ENCODE assay signal across 15 mouse cellular contexts in the genomic region with DNA sequence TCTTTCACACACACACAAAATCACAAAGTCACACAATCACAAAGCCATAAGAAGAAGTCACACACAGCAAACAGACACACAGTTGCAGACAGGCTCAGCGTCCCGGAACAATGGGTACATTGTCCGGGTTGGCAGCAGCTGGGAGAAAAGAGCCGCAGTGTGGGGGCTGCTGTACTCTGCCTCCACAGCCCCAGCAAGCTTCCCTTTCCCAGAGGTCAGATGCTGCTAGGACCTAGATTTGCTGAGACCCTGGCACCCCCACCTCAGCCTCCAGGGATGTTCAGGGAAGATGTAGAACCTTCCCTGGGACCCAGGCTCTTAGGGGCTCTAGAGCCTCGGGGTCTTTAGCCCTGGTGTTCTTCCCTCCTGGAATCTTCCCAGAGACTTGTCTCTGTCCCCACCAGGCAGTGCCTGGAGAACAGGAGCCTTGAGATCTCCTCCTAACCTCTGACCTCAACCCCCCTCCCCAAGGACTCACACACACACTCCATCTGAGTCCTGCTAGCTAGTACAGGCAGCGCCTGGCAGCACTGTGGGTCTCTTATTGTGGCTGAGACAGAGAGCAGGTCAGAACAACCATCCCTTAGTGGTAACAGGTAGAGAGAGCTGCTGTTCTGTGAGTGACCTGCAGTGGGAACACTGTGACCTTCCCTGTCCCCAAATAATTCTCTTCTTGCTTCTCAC. TPM values are rescaled to one million over a fixed set of nuclear protein-coding genes. Genes with fewer than 3 reads are reported as not detected.
DNase-seq lines count a peak whose midpoint lies in the region; ATAC-seq and TF ChIP-seq lines count a peak whose summit lies in the region.
"Had no signal": no experiment of that assay in that cellular context is flagged by ENCODE, and none has a peak within 500 bp of the region (broad histone marks: within the 10 kb centered on the region; RNA-seq: fewer than 3 reads in every experiment).

No protein-coding gene starts in this region.

- no peak for TF ChIP-seq POLR2A in brain, embryonic 14.5 days (IDR thresholded peaks at IDR 0.05; ENCODE audit: borderline replicate concordance, extremely low read depth, insufficient read depth, insufficient read length, poor library complexity, severe bottlenecking)
- no peak for TF ChIP-seq POLR2A in kidney, adult 2 months (IDR thresholded peaks at IDR 0.05; ENCODE audit: low read depth, low read length)

- no peak for ATAC-seq in hindbrain, embryonic 11.5 days (ENCODE audit: low FRiP score)
- ATAC-seq in midbrain, embryonic 16.5 days = no peak

- 23% methylated on average over 6 of the region's 6 CpGs for WGBS in hindbrain, embryonic 11.5 days
- WGBS in midbrain, embryonic 16.5 days = 15% methylated on average over 6 of the region's 6 CpGs
- 70% methylated on average over 6 of the region's 6 CpGs for WGBS in kidney, adult 2 months

- H3K4me3 ChIP-seq in hindbrain, embryonic 11.5 days (ENCODE audit: low read depth, low read length) = no peak overlapping the region
- H3K4me3 ChIP-seq in midbrain, embryonic 16.5 days (ENCODE audit: low read depth, low read length) = no peak overlapping the region
- no peak overlapping the region for H3K4me3 ChIP-seq in kidney, adult 2 months (ENCODE audit: insufficient read depth, low read depth, low read length)

- H3K9me3 ChIP-seq in hindbrain, embryonic 11.5 days (ENCODE audit: control insufficient read depth, low read length) = no peaks in the 10 kb centered on the region
- H3K9me3 ChIP-seq in midbrain, embryonic 16.5 days (replicated peaks; ENCODE audit: control insufficient read depth, low read length, poor library complexity, severe bottlenecking) = no peaks in the 10 kb centered on the region

- DNase-seq in heart, adult 11 months = peak; percentile 87
- DNase-seq in heart, postnatal 10 days = no peak
- DNase-seq in brain, embryonic 14.5 days (ENCODE audit: low read depth) = peak; percentile 53
- peak; percentile 62 for DNase-seq in hindbrain, embryonic 11.5 days (ENCODE audit: low spot score)
- DNase-seq in thymus, postnatal 36 days = no peak
- DNase-seq in kidney, adult 2 months = no peak
- DNase-seq in frontal cortex, postnatal 25 days (ENCODE audit: low spot score in 2 of 2) = no peak
- DNase-seq: gastrocnemius, postnatal 14 days; right cerebral cortex, postnatal 14 days had no signal

- intact Hi-C loops in heart, postnatal 10 days (cut with DNase I) = no loop called here

- no peak for TF ChIP-seq CTCF in brain, embryonic 14.5 days (IDR thresholded peaks at IDR 0.05; ENCODE audit: borderline replicate concordance, extremely low read depth, insufficient read depth, insufficient read length)
- TF ChIP-seq CTCF in kidney, adult 2 months (conservative IDR thresholded peaks at IDR 0.05; ENCODE audit: insufficient read depth, insufficient read length, low read depth, low read length) = no peak

- H3K36me3 ChIP-seq in hindbrain, embryonic 11.5 days (ENCODE audit: control insufficient read depth, insufficient read depth, low read length) = peaks cover 2% of the 10 kb centered on the region; the same call in 1 of the 2 replicates
- H3K36me3 ChIP-seq in midbrain, embryonic 16.5 days (ENCODE audit: control insufficient read depth, insufficient read depth, low read length) = peaks cover 2% of the 10 kb centered on the region
- H3K36me3 ChIP-seq in kidney, adult 2 months (ENCODE audit: control insufficient read depth, insufficient read depth, low read length) = no peaks in the 10 kb centered on the region

- H3K27ac ChIP-seq in hindbrain, embryonic 11.5 days (ENCODE audit: low read depth, low read length) = peak overlapping the region; percentile 84
- H3K27ac ChIP-seq in midbrain, embryonic 16.5 days (ENCODE audit: low read length) = 0 out of 2 replicates have a peak overlapping the region, but pooled peaks have one; percentile 0
- H3K27ac ChIP-seq in kidney, adult 2 months (ENCODE audit: insufficient read depth, low read depth, low read length) = no peak overlapping the region
- H3K27ac ChIP-seq: stomach, postnatal 0 days had no signal

- H3K9ac ChIP-seq in hindbrain, embryonic 11.5 days (ENCODE audit: low read depth, low read length) = peak overlapping the region; percentile 37; the same call in 1 of the 2 replicates
- H3K9ac ChIP-seq in midbrain, embryonic 16.5 days (ENCODE audit: low read depth, low read length) = no peak overlapping the region
- H3K9ac ChIP-seq: lung, embryonic 14.5 days had no signal

- no peaks in the 10 kb centered on the region for H3K27me3 ChIP-seq in hindbrain, embryonic 11.5 days (ENCODE audit: control insufficient read depth, insufficient read depth, low read length)
- H3K27me3 ChIP-seq in midbrain, embryonic 16.5 days (ENCODE audit: control insufficient read depth, insufficient read depth, low read depth, low read length) = no peaks in the 10 kb centered on the region
- H3K27me3 ChIP-seq in kidney, adult 2 months (replicated peaks; ENCODE audit: control insufficient read depth, insufficient read depth, low read length) = 0 out of 2 replicates have a peak, but pooled peaks cover 2% of the 10 kb centered on the region

- H3K4me2 ChIP-seq in hindbrain, embryonic 11.5 days (replicated peaks; ENCODE audit: low read depth, low read length) = 0 out of 2 replicates have a peak overlapping the region, but pooled peaks have one; percentile 6
- no peak overlapping the region for H3K4me2 ChIP-seq in midbrain, embryonic 16.5 days (ENCODE audit: low read length)
- H3K4me2 ChIP-seq: lung, embryonic 14.5 days had no signal

- H3K4me1 ChIP-seq in hindbrain, embryonic 11.5 days (replicated peaks; ENCODE audit: control insufficient read depth, insufficient read depth, low read length) = peaks cover 14% of the 10 kb centered on the region
- H3K4me1 ChIP-seq in midbrain, embryonic 16.5 days (ENCODE audit: control insufficient read depth, insufficient read depth, low read length) = peaks cover 13% of the 10 kb centered on the region
- H3K4me1 ChIP-seq in kidney, adult 2 months (ENCODE audit: control insufficient read depth, insufficient read depth, low read length) = no peaks in the 10 kb centered on the region

RNA-seq across cellular contexts. Expression of a gene that starts 1.8 kb away (rescaled TPM):
- 10 to 100 TPM; 42.3 to 63.4 TPM for total RNA-seq in heart, postnatal 10 days (2021)
- polyA plus RNA-seq in brain, embryonic 14.5 days (2012; rRNA removed) = 1,642 and 1,750 TPM in 2 replicates
- 1,707 and 1,864 TPM in 2 replicates for polyA plus RNA-seq in hindbrain, embryonic 11.5 days (2014; fragmentation: Nextera tagmentation; extraction: Ambion mirVana)
- polyA plus RNA-seq in midbrain, embryonic 16.5 days (2015; fragmentation: Nextera tagmentation; extraction: Ambion mirVana) = 1,543 and 1,683 TPM in 2 replicates
- polyA plus RNA-seq in kidney, adult 2 months (2012; rRNA removed) = 20.3 and 26.5 TPM in 2 replicates

RNA-seq across cellular contexts. Expression of a gene that starts 20.6 kb away (rescaled TPM):
- total RNA-seq in heart, postnatal 10 days (2021) = not detected
- 0.18 and 0.26 TPM in 2 replicates for polyA plus RNA-seq in brain, embryonic 14.5 days (2012; rRNA removed)
- polyA plus RNA-seq in hindbrain, embryonic 11.5 days (2014; fragmentation: Nextera tagmentation; extraction: Ambion mirVana) = not detected in 2 replicates
- polyA plus RNA-seq in midbrain, embryonic 16.5 days (2015; fragmentation: Nextera tagmentation; extraction: Ambion mirVana) = 0.56 and 0.94 TPM in 2 replicates
- polyA plus RNA-seq in kidney, adult 2 months (2012; rRNA removed) = 0.94 and 1.1 TPM in 2 replicates
- total RNA-seq: common myeloid progenitor, adult 5-6 weeks; gastrocnemius, postnatal 14 days had no signal
- polyA plus RNA-seq: intestine, embryonic 14.5 days; lung, embryonic 14.5 days had no signal

RNA-seq across cellular contexts. Expression of a gene that starts 20.7 kb away (rescaled TPM):
- not detected for total RNA-seq in heart, postnatal 10 days (2021)
- 0.14 and 0.18 TPM in 2 replicates for polyA plus RNA-seq in brain, embryonic 14.5 days (2012; rRNA removed)
- not detected in 2 replicates for polyA plus RNA-seq in hindbrain, embryonic 11.5 days (2014; fragmentation: Nextera tagmentation; extraction: Ambion mirVana)
- polyA plus RNA-seq in midbrain, embryonic 16.5 days (2015; fragmentation: Nextera tagmentation; extraction: Ambion mirVana) = 1.2 TPM in 2 replicates
- polyA plus RNA-seq in kidney, adult 2 months (2012; rRNA removed) = 0.10 TPM in 1 of 2 replicates, not detected in the other
- total RNA-seq: common myeloid progenitor, adult 5-6 weeks; gastrocnemius, postnatal 14 days; left cerebral cortex, adult 18-20 months had no signal
- polyA plus RNA-seq: intestine, embryonic 14.5 days; lung, embryonic 14.5 days had no signal

RNA-seq across cellular contexts. Expression of a gene that starts 31.0 kb away (rescaled TPM):
- total RNA-seq in heart, postnatal 10 days (2021) = 10 to 100 TPM; 35.1 to 38.1 TPM
- 110 and 142 TPM in 2 replicates for polyA plus RNA-seq in brain, embryonic 14.5 days (2012; rRNA removed)
- polyA plus RNA-seq in hindbrain, embryonic 11.5 days (2014; fragmentation: Nextera tagmentation; extraction: Ambion mirVana) = 206 and 220 TPM in 2 replicates
- polyA plus RNA-seq in midbrain, embryonic 16.5 days (2015; fragmentation: Nextera tagmentation; extraction: Ambion mirVana) = 74.7 and 83.2 TPM in 2 replicates
- polyA plus RNA-seq in kidney, adult 2 months (2012; rRNA removed) = 35.4 and 41.6 TPM in 2 replicates

RNA-seq across cellular contexts. Expression of a gene that starts 50.2 kb away (rescaled TPM):
- total RNA-seq in heart, postnatal 10 days (2021) = 10 to 100 TPM; 35.9 to 38.2 TPM
- 17.5 and 29.2 TPM in 2 replicates for polyA plus RNA-seq in brain, embryonic 14.5 days (2012; rRNA removed)
- 25.6 and 26.3 TPM in 2 replicates for polyA plus RNA-seq in hindbrain, embryonic 11.5 days (2014; fragmentation: Nextera tagmentation; extraction: Ambion mirVana)
- 31.5 and 34.7 TPM in 2 replicates for polyA plus RNA-seq in midbrain, embryonic 16.5 days (2015; fragmentation: Nextera tagmentation; extraction: Ambion mirVana)
- 25.3 and 28.7 TPM in 2 replicates for polyA plus RNA-seq in kidney, adult 2 months (2012; rRNA removed)

Comparison
In these comparisons a context has a peak if more than half of its experiments do, and no peak if none do; other contexts are left out.
1. DNase-seq: peak in heart, adult 11 months (single experiment), brain, embryonic 14.5 days (single experiment) and hindbrain, embryonic 11.5 days (single experiment); none in heart, postnatal 10 days (0 of 2), thymus, postnatal 36 days (0 of 2), kidney, adult 2 months (single experiment) and frontal cortex, postnatal 25 days (0 of 2).
2. RNA of a gene that starts 1.8 kb away (polyA plus RNA-seq): 1,642 to 1,750 TPM in brain, embryonic 14.5 days, 1,707 to 1,864 TPM in hindbrain, embryonic 11.5 days and 1,543 to 1,683 TPM in midbrain, embryonic 16.5 days; 20.3 to 26.5 TPM in kidney, adult 2 months; every median in the first group is over 10 times any median in the second.